Mouse (Mus musculus): Measurements from ENCODE around the gene Sub1. TPM values are rescaled to one million over a fixed set of nuclear protein-coding genes. Genes with fewer than 3 reads are reported as not detected.

The Sub1 gene
- polyA plus RNA-seq, 1 experiment from 2014 or later, result 608 TPM

GRCm38 (mm10) chr15:11965201-11965845, 31.5 kb downstream of the Sub1 start:
- no peak for ATAC-seq
- Histone ChIP-seq H3K27me3 (replicated peaks; ENCODE audit: insufficient read depth, low read length) (no peaks in the 10 kb centered on the region), H3K4me1 (ENCODE audit: insufficient read depth, low read depth, low read length) (no peaks in the 10 kb centered on the region), H3K9me3 (ENCODE audit: low read length) (no peaks in the 10 kb centered on the region), H3K9ac (replicated peaks; ENCODE audit: low read depth) (no peak overlapping the region), H3K27ac (ENCODE audit: low read length) (no peak overlapping the region), H3K36me3 (ENCODE audit: insufficient read depth, low read length) (no peaks in the 10 kb centered on the region), H3K4me3 (ENCODE audit: low read depth, low read length) (no peak overlapping the region), H3K4me2 (replicated peaks; ENCODE audit: low read depth, low read length) (no peak overlapping the region)
- DNase-seq (ENCODE audit: low spot score), result no peak
- no peak for TF ChIP-seq EP300 (IDR thresholded peaks at IDR 0.05)
- TF ChIP-seq CTCF (IDR thresholded peaks at IDR 0.05), result no peak
- WGBS, result 82% methylated on average over 5 of the region's 5 CpGs

DNA sequence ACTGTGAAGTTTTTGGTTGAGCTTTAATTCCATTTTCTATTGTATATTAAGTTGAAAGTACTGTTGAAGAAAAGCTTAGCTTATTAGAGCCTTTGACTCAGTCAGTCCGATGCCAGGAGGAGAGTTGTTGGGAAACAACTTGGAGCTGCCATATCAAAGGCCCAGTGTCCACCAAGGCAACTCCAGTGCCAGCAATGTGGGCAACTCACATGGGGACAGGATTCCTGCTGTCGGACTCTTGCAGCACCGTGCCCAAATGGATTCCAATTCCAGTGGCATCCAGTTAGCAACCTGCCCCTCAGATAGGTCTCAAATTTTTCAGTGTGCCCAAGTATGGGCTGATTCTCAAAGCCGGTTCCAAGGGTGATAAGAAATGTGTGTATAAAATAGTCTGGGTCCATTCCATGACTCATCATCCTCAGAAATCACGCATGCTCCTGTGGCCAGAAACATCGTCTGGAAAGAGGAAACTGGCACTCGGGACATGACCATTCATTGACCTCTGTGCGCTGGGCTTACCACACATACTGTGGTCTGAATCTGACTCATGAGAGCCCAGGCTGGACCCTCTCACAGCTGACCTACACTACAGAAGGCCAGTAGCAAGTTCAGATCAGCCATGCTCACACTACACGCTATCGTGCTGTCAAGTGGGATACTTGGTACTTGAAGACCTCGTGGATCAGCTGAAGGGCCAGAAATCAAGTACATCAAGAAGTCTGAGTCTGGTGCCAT, 32.8 kb downstream of the Sub1 start:
- no peaks in the 10 kb centered on the region for H3K36me3 ChIP-seq (ENCODE audit: insufficient read depth, low read length)
- no peaks in the 10 kb centered on the region for H3K9me3 ChIP-seq (ENCODE audit: low read length)
- no peak overlapping the region for H3K4me2 ChIP-seq (replicated peaks; ENCODE audit: low read depth, low read length)
- no peaks in the 10 kb centered on the region for H3K4me1 ChIP-seq (ENCODE audit: insufficient read depth, low read depth, low read length)
- 80% methylated on average over 11 of the region's 11 CpGs for WGBS
- ATAC-seq (no peak), DNase-seq (ENCODE audit: low spot score) (no peak)
- TF ChIP-seq EP300 (IDR thresholded peaks at IDR 0.05), result no peak
- TF ChIP-seq CTCF (IDR thresholded peaks at IDR 0.05), result no peak
- H3K27me3 ChIP-seq (replicated peaks; ENCODE audit: insufficient read depth, low read length), result no peaks in the 10 kb centered on the region
- H3K4me3 ChIP-seq (ENCODE audit: low read depth, low read length), result no peak overlapping the region
- no peak overlapping the region for H3K27ac ChIP-seq (ENCODE audit: low read length)
- no peak overlapping the region for H3K9ac ChIP-seq (replicated peaks; ENCODE audit: low read depth)

DNA sequence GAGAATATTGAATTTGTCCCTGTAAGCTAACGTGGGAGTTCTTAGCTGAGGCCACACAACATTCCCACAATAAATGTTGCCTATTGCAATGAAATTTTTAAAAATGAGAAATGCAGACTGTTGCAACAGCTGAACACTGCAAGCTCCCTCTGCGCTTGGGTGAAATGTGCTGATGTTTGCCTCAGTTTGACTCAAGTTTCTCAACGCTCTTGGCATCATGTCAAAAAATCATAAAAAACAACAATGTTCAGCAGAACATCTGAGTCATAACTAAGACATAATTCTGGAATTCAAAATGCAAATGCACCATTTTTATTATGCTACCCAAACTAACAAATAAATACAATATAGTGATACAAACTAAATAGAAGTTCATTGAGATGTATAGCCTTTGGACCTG, 37.1 kb downstream of the Sub1 start:
- no peaks in the 10 kb centered on the region for H3K4me1 ChIP-seq (ENCODE audit: insufficient read depth, low read depth, low read length)
- 65% methylated on average over 3 of the region's 3 CpGs for WGBS
- peak; percentile 64 for DNase-seq (ENCODE audit: low spot score)
- H3K27me3 ChIP-seq (replicated peaks; ENCODE audit: insufficient read depth, low read length), result no peaks in the 10 kb centered on the region
- no peaks in the 10 kb centered on the region for H3K9me3 ChIP-seq (ENCODE audit: low read length)
- ATAC-seq, result no peak
- no peak overlapping the region for H3K4me2 ChIP-seq (replicated peaks; ENCODE audit: low read depth, low read length)
- no peak overlapping the region for H3K4me3 ChIP-seq (ENCODE audit: low read depth, low read length)
- no peak overlapping the region for H3K9ac ChIP-seq (replicated peaks; ENCODE audit: low read depth)
- H3K36me3 ChIP-seq (ENCODE audit: insufficient read depth, low read length), result no peaks in the 10 kb centered on the region
- H3K27ac ChIP-seq (ENCODE audit: low read length), result no peak overlapping the region
- TF ChIP-seq CTCF (IDR thresholded peaks at IDR 0.05), result no peak
- TF ChIP-seq EP300 (IDR thresholded peaks at IDR 0.05), result no peak

- no peaks in the 10 kb centered on the region for H3K4me1 ChIP-seq (ENCODE audit: insufficient read depth, low read depth, low read length)
- TF ChIP-seq CTCF (IDR thresholded peaks at IDR 0.05) (no peak), EP300 (IDR thresholded peaks at IDR 0.05) (no peak)
- no peak overlapping the region for H3K4me2 ChIP-seq (replicated peaks; ENCODE audit: low read depth, low read length)
- H3K27me3 ChIP-seq (replicated peaks; ENCODE audit: insufficient read depth, low read length), result no peaks in the 10 kb centered on the region
- no peak overlapping the region for H3K27ac ChIP-seq (ENCODE audit: low read length)
- no peak overlapping the region for H3K4me3 ChIP-seq (ENCODE audit: low read depth, low read length)
- DNase-seq (ENCODE audit: low spot score) (no peak), ATAC-seq (no peak)
- no peak overlapping the region for H3K9ac ChIP-seq (replicated peaks; ENCODE audit: low read depth)
- H3K9me3 ChIP-seq (ENCODE audit: low read length), result no peaks in the 10 kb centered on the region
- 74% methylated on average over 7 of the region's 7 CpGs for WGBS
- H3K36me3 ChIP-seq (ENCODE audit: insufficient read depth, low read length), result no peaks in the 10 kb centered on the region
Measured at GRCm38 (mm10) chr15:11956129-11956528, 40.7 kb downstream of the Sub1 start.

DNA sequence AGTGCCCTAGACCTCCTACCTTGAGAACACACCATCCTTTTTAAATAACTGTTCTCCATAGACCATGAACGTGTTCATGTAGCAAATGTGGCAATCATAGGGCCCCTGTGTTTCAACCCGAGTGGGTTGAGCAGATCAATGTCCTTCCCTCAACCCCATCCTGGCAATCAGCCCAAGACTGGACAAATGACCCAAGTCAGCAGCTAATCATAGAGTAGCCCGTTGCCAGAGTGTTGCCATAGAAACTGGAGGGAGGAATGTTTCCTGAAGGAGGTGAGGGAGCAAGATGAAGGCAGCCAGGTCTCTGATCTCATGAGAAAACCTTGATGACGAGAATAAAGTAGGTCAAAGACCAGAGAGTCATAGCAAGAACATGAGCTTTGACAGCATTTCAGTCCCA, 42.6 kb downstream of the Sub1 start:
- WGBS, result 40% methylated on average over 4 of the region's 4 CpGs
- ATAC-seq (no peak), DNase-seq (ENCODE audit: low spot score) (no peak)
- Histone ChIP-seq H3K9ac (replicated peaks; ENCODE audit: low read depth) (no peak overlapping the region), H3K4me3 (ENCODE audit: low read depth, low read length) (no peak overlapping the region), H3K27me3 (replicated peaks; ENCODE audit: insufficient read depth, low read length) (no peaks in the 10 kb centered on the region), H3K4me2 (replicated peaks; ENCODE audit: low read depth, low read length) (no peak overlapping the region), H3K27ac (ENCODE audit: low read length) (no peak overlapping the region), H3K36me3 (ENCODE audit: insufficient read depth, low read length) (no peaks in the 10 kb centered on the region), H3K4me1 (ENCODE audit: insufficient read depth, low read depth, low read length) (no peaks in the 10 kb centered on the region), H3K9me3 (ENCODE audit: low read length) (no peaks in the 10 kb centered on the region)
- TF ChIP-seq EP300 (IDR thresholded peaks at IDR 0.05) (no peak), CTCF (IDR thresholded peaks at IDR 0.05) (no peak)

- Histone ChIP-seq H3K9ac (replicated peaks; ENCODE audit: low read depth) (no peak overlapping the region), H3K4me3 (ENCODE audit: low read depth, low read length) (no peak overlapping the region), H3K4me2 (replicated peaks; ENCODE audit: low read depth, low read length) (no peak overlapping the region), H3K36me3 (ENCODE audit: insufficient read depth, low read length) (no peaks in the 10 kb centered on the region), H3K4me1 (ENCODE audit: insufficient read depth, low read depth, low read length) (no peaks in the 10 kb centered on the region), H3K9me3 (ENCODE audit: low read length) (no peaks in the 10 kb centered on the region), H3K27me3 (replicated peaks; ENCODE audit: insufficient read depth, low read length) (no peaks in the 10 kb centered on the region), H3K27ac (ENCODE audit: low read length) (no peak overlapping the region)
- no peak for DNase-seq (ENCODE audit: low spot score)
- TF ChIP-seq EP300 (IDR thresholded peaks at IDR 0.05), result no peak
- no peak for TF ChIP-seq CTCF (IDR thresholded peaks at IDR 0.05)
- no peak for ATAC-seq
- 76% methylated on average over 3 of the region's 3 CpGs for WGBS
Measured at GRCm38 (mm10) chr15:11952159-11952558, 44.6 kb downstream of the Sub1 start.
